Mouse (Mus musculus): ENCODE results near the gene Zfp335. TPM values are rescaled to one million over a fixed set of nuclear protein-coding genes. Genes with fewer than 3 reads are reported as not detected.
"Not testable (repeated sequence)": the region's sequence is repeated elsewhere in the genome, so short reads cannot be mapped to it uniquely, and the experiment has no call there.

Zfp335 gene
- polyA plus RNA-seq, 1 experiment from 2014 or later, result 16.2 TPM

DNA sequence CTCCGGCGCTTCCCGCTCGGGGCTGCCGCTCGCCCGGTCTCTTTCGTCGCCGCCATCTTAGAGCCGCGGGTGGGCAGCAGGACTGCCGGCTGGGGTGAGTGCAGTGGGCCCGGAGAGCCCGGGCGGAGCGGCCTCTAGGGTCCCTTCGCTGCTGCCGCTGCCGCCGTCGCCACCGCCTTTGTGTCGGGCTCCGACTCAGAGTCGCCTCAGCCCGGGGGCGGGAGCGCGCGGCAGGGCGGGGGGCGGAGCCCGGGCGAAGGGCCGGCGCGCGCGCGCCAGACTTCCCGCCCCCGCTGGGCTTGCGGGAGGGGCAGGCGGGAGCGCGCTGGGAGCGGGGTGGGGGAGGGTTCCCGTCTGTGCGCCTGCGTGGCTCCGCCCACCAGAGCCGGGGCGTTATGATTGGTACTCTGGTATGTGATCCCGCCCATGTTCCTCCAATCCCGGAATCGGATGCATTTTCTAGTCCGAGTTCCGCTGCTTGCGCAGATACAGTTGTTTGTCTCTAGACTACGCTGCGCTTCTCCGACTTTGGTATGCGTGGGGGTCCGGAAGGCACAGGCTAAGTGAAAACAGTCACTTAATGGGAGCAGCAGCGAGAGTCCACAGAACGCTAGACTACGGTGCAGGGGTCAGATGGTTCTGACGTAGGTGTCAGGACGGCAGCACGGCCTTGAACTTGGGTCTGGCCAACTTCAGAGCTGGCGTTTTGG, 31.8 kb downstream of the Zfp335 start:
- Histone ChIP-seq H3K4me2 (ENCODE audit: low read length) (peak overlapping the region; percentile 88), H3K27ac (ENCODE audit: low read length) (peak overlapping the region; percentile 100), H3K4me1 (ENCODE audit: control insufficient read depth, insufficient read depth, low read length) (peaks cover 16% of the 10 kb centered on the region), H3K9ac (ENCODE audit: low read depth, low read length) (peak overlapping the region; percentile 100), H3K4me3 (ENCODE audit: low read depth, low read length) (peak overlapping the region; percentile 85), H3K36me3 (ENCODE audit: control insufficient read depth, insufficient read depth, low read length) (peaks cover 8% of the 10 kb centered on the region), H3K27me3 (ENCODE audit: control insufficient read depth, insufficient read depth, low read depth, low read length) (no peaks in the 10 kb centered on the region), H3K9me3 (replicated peaks; ENCODE audit: control insufficient read depth, low read length, poor library complexity, severe bottlenecking) (no peaks in the 10 kb centered on the region)
- peak; percentile 88 for ATAC-seq
- under 1% methylated on average over 65 of the region's 72 CpGs for WGBS

DNA sequence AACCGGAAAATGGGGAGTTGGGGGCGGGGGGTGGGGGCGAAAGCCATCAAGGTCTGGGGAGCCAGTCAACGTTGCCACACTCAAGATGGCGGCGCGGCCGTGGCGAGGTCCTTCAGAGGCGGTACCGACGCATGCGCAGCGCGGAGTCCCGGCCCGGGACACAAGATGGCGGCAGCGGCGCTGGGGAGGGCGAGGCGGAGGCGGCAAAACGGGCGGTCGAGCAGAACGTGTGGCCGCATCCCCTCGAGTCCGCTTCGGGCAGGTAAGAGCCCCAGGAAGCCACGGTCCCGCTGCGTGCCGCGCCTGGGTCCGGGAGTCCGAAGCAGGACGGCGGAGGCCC, 32.4 kb downstream of the Zfp335 start, which contains the start of gene Pcif1:
TSS of gene Pcif1 (plus strand) at position 77 of the 340 bp plus-strand sequence.
- Histone ChIP-seq H3K4me2 (ENCODE audit: low read length) (peak within 1 kb of the TSS; percentile 88), H3K4me3 (ENCODE audit: low read depth, low read length) (peak within 1 kb of the TSS; percentile 85), H3K4me1 (ENCODE audit: control insufficient read depth, insufficient read depth, low read length) (peaks cover 16% of the 10 kb centered on the region), H3K27me3 (ENCODE audit: control insufficient read depth, insufficient read depth, low read depth, low read length) (no peaks in the 10 kb centered on the region), H3K9ac (ENCODE audit: low read depth, low read length) (peak within 1 kb of the TSS; percentile 100), H3K9me3 (replicated peaks; ENCODE audit: control insufficient read depth, low read length, poor library complexity, severe bottlenecking) (no peaks in the 10 kb centered on the region), H3K27ac (ENCODE audit: low read length) (peak within 1 kb of the TSS; percentile 100), H3K36me3 (ENCODE audit: control insufficient read depth, insufficient read depth, low read length) (peaks cover 6% of the 10 kb centered on the region; the same call in 1 of the 2 replicates)
- ATAC-seq, result peak; percentile 91
- 3% methylated on average over 32 of the region's 40 CpGs for WGBS

- Histone ChIP-seq H3K27me3 (ENCODE audit: control insufficient read depth, insufficient read depth, low read depth, low read length) (no peaks in the 10 kb centered on the region), H3K36me3 (ENCODE audit: control insufficient read depth, insufficient read depth, low read length) (peaks cover under 1% of the 10 kb centered on the region; the same call in 1 of the 2 replicates), H3K9me3 (replicated peaks; ENCODE audit: control insufficient read depth, low read length, poor library complexity, severe bottlenecking) (no peaks in the 10 kb centered on the region), H3K27ac (ENCODE audit: low read length) (peak overlapping the region; percentile 100), H3K4me2 (ENCODE audit: low read length) (peak overlapping the region; percentile 87), H3K4me3 (ENCODE audit: low read depth, low read length) (peak overlapping the region; percentile 85), H3K9ac (ENCODE audit: low read depth, low read length) (peak overlapping the region; percentile 100), H3K4me1 (ENCODE audit: control insufficient read depth, insufficient read depth, low read length) (peaks cover 16% of the 10 kb centered on the region)
- ATAC-seq, result peak; percentile 49
- WGBS, result 1% methylated on average over 28 of the region's 28 CpGs
Observed at GRCm38 (mm10) chr2:164878509-164879227, 32.9 kb downstream of the Zfp335 start.

DNA sequence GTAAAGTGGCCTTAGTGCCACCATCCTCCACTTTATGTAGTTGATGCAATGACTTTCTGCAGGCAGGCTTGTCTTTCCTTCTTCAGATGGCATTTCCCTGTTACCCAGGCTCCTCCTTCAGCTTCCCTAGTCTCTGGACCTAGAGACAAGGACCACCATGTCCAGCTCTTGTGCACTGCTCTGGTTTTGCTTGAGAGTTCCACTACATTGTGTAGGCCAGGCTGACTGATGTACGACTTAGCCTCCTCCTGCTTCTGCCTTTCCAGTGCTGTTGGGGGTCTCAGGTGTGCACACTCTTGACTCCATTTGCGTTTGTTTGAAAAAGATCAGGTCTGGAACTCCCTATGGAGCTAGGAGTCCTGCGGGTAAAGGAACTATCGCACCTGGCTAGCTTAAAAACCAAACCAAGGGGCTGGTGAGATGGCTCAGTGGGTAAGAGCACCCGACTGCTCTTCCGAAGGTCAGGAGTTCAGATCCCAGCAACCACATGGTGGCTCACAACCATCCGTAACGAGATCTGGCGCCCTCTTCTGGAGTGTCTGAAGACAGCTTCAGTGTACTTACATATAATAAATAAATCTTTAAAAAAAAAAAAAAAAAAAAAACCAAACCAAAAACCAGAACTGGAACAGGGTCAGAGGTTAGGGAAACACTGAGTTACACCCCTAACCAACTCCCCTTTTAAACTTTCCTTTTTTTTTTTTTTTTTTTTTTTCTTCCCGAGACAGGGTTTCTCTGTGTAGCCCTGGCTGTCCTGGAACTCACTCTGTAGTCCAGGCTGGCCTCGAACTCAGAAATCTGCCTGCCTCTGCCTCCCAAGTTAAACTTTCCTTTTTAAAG, 34.0 kb downstream of the Zfp335 start:
- H3K9ac ChIP-seq (ENCODE audit: low read depth, low read length); H3K27me3 ChIP-seq (ENCODE audit: control insufficient read depth, insufficient read depth, low read depth, low read length); H3K4me3 ChIP-seq (ENCODE audit: low read depth, low read length); H3K36me3 ChIP-seq (ENCODE audit: control insufficient read depth, insufficient read depth, low read length); ATAC-seq; H3K9me3 ChIP-seq (replicated peaks; ENCODE audit: control insufficient read depth, low read length, poor library complexity, severe bottlenecking): not testable (repeated sequence)
- Histone ChIP-seq H3K4me1 (ENCODE audit: control insufficient read depth, insufficient read depth, low read length) (peaks cover 16% of the 10 kb centered on the region), H3K4me2 (ENCODE audit: low read length) (peak overlapping the region; percentile 87), H3K27ac (ENCODE audit: low read length) (peak overlapping the region; percentile 100; the same call in 1 of the 2 replicates)
- WGBS, result 76% methylated on average over 11 of the region's 11 CpGs

- not testable (repeated sequence) for H3K9ac ChIP-seq (ENCODE audit: low read depth, low read length); H3K36me3 ChIP-seq (ENCODE audit: control insufficient read depth, insufficient read depth, low read length); H3K9me3 ChIP-seq (replicated peaks; ENCODE audit: control insufficient read depth, low read length, poor library complexity, severe bottlenecking); H3K27me3 ChIP-seq (ENCODE audit: control insufficient read depth, insufficient read depth, low read depth, low read length); H3K4me3 ChIP-seq (ENCODE audit: low read depth, low read length); H3K27ac ChIP-seq (ENCODE audit: low read length); ATAC-seq; H3K4me2 ChIP-seq (ENCODE audit: low read length)
- 57% methylated on average over 2 of the region's 2 CpGs for WGBS
- peaks cover 13% of the 10 kb centered on the region for H3K4me1 ChIP-seq (ENCODE audit: control insufficient read depth, insufficient read depth, low read length)
Observed at GRCm38 (mm10) chr2:164875648-164876047, 35.9 kb downstream of the Zfp335 start.

DNA sequence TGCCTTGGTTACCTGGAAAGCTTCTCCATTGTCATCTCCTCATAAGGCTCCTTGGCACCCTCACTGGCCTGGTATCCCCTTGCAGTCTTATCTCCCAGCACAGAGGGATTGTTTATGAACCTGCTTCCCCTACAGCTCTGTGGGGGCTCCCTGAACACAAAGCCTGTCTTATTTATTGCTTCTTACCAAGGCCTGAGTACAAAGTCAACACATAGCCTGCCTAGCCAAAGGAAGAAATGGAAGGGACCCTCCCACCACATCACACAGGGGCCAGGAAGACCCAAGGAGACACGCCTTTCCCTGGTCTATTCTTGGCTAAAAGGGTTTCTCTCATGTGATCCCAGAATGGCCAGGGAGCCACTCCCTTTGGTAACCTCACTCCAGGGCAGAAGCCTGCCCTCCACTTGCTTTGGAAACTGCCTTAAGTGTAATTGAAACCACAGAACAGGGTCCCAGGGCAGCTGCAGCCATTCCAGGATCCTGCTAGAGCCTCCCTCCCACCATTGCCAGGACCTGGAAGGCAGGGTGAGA, 37.3 kb downstream of the Zfp335 start:
- peaks cover 8% of the 10 kb centered on the region for H3K4me1 ChIP-seq (ENCODE audit: control insufficient read depth, insufficient read depth, low read length)
- no peak overlapping the region for H3K4me3 ChIP-seq (ENCODE audit: low read depth, low read length)
- ATAC-seq, result no peak
- 41% methylated on average over 1 of the region's 1 CpGs for WGBS
- H3K36me3 ChIP-seq (ENCODE audit: control insufficient read depth, insufficient read depth, low read length), result no peaks in the 10 kb centered on the region
- H3K9me3 ChIP-seq (replicated peaks; ENCODE audit: control insufficient read depth, low read length, poor library complexity, severe bottlenecking), result no peaks in the 10 kb centered on the region
- H3K9ac ChIP-seq (ENCODE audit: low read depth, low read length), result no peak overlapping the region
- H3K4me2 ChIP-seq (ENCODE audit: low read length), result no peak overlapping the region
- peak overlapping the region; percentile 35; the same call in 1 of the 2 replicates for H3K27ac ChIP-seq (ENCODE audit: low read length)
- no peaks in the 10 kb centered on the region for H3K27me3 ChIP-seq (ENCODE audit: control insufficient read depth, insufficient read depth, low read depth, low read length)

GRCm38 (mm10) chr2:164873621-164874020, 37.9 kb downstream of the Zfp335 start:
- WGBS, result 76% methylated on average over 3 of the region's 3 CpGs
- H3K9me3 ChIP-seq (replicated peaks; ENCODE audit: control insufficient read depth, low read length, poor library complexity, severe bottlenecking), result no peaks in the 10 kb centered on the region
- H3K27me3 ChIP-seq (ENCODE audit: control insufficient read depth, insufficient read depth, low read depth, low read length), result no peaks in the 10 kb centered on the region
- no peaks in the 10 kb centered on the region for H3K36me3 ChIP-seq (ENCODE audit: control insufficient read depth, insufficient read depth, low read length)
- peaks cover 7% of the 10 kb centered on the region for H3K4me1 ChIP-seq (ENCODE audit: control insufficient read depth, insufficient read depth, low read length)
- no peak overlapping the region for H3K4me2 ChIP-seq (ENCODE audit: low read length)
- H3K4me3 ChIP-seq (ENCODE audit: low read depth, low read length), result no peak overlapping the region
- no peak overlapping the region for H3K9ac ChIP-seq (ENCODE audit: low read depth, low read length)
- H3K27ac ChIP-seq (ENCODE audit: low read length), result no peak overlapping the region
- ATAC-seq, result no peak

DNA sequence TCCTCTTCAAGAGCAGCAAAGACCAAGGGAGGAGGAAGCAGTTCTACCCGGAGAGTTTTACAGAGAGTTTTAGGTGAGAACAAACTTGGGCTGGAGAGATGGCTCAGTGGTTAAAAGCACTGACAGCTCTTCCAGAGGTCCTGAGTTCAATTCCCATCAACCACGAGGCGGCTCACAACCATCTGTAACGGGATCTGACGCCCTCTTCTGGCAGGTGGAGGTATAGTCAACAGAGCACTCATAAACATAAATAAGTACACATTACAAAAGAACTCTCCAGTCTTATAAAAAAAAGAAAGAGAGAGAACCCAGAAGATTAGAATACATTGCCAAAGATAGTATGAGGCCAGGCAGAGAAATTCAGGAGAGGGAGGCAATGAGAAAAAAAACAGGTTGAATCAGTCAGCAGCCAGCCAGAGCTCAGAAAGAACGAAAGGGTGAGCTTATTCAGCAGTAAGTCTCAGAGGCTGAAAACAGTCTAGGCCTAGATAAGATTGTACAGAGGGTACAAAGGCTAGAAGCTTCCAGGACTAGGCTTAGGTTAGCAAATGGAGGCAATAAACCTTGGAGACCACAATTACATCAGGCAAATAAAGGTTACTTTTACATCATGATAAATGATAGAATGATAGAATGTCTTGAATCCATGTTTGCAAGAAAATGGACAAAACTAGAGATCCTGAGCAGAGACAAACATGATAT, 39.8 kb downstream of the Zfp335 start:
- Histone ChIP-seq H3K4me1 (ENCODE audit: control insufficient read depth, insufficient read depth, low read length) (no peaks in the 10 kb centered on the region), H3K4me3 (ENCODE audit: low read depth, low read length) (no peak overlapping the region), H3K9me3 (replicated peaks; ENCODE audit: control insufficient read depth, low read length, poor library complexity, severe bottlenecking) (no peaks in the 10 kb centered on the region; the same call in 1 of the 2 replicates), H3K27ac (ENCODE audit: low read length) (no peak overlapping the region), H3K9ac (ENCODE audit: low read depth, low read length) (no peak overlapping the region), H3K4me2 (ENCODE audit: low read length) (no peak overlapping the region), H3K36me3 (ENCODE audit: control insufficient read depth, insufficient read depth, low read length) (no peaks in the 10 kb centered on the region), H3K27me3 (ENCODE audit: control insufficient read depth, insufficient read depth, low read depth, low read length) (no peaks in the 10 kb centered on the region)
- ATAC-seq, result no peak
- 53% methylated on average over 6 of the region's 6 CpGs for WGBS
